Mouse (Mus musculus) fat pad, adult 2 months (tissue): ENCODE data around the gene Rreb1.

Experiments
- DNase-seq: peaks from one replicate; pipeline ENCODE4 v3.0.0-alpha.2; 2011; ENCODE audit warnings: low read depth, low spot score; ENCODE audit errors: extremely low read depth

Gene Rreb1

GRCm38 (mm10) chr13:37872142-37872835 lies 94.1 kb downstream of the Rreb1 start:
- no peak for DNase-seq

GRCm38 (mm10) chr13:37873125-37873891 lies 95.1 kb downstream of the Rreb1 start:
- DNase-seq = no peak

- DNase-seq = no peak
These were observed 97.7 kb downstream of the Rreb1 start for GRCm38 (mm10) chr13:37875919-37876318.

- DNase-seq = no peak
These were observed 98.2 kb downstream of the Rreb1 start for GRCm38 (mm10) chr13:37876366-37876765.

- DNase-seq = no peak
These were observed 98.6 kb downstream of the Rreb1 start for GRCm38 (mm10) chr13:37876836-37877235.

- DNase-seq = no peak
These were observed 99.0 kb downstream of the Rreb1 start for GRCm38 (mm10) chr13:37877241-37877640.

- no peak for DNase-seq
These were observed 100.7 kb downstream of the Rreb1 start for GRCm38 (mm10) chr13:37878918-37879331.

- DNase-seq = no peak
These were observed 101.4 kb downstream of the Rreb1 start for GRCm38 (mm10) chr13:37879556-37879955.

- DNase-seq = no peak
These were observed 101.8 kb downstream of the Rreb1 start for GRCm38 (mm10) chr13:37880035-37880434.

GRCm38 (mm10) chr13:37880581-37881130 lies 102.5 kb downstream of the Rreb1 start:
- no peak for DNase-seq

- DNase-seq = no peak
These were observed 104.3 kb downstream of the Rreb1 start for GRCm38 (mm10) chr13:37882521-37882920.

GRCm38 (mm10) chr13:37883008-37883407 lies 104.8 kb downstream of the Rreb1 start:
- no peak for DNase-seq

- DNase-seq = no peak
These were observed 107.2 kb downstream of the Rreb1 start for GRCm38 (mm10) chr13:37885392-37885791.

GRCm38 (mm10) chr13:37886024-37886423 lies 107.8 kb downstream of the Rreb1 start:
- DNase-seq = no peak

- DNase-seq = no peak
These were observed 116.6 kb downstream of the Rreb1 start for GRCm38 (mm10) chr13:37894756-37895155.

- DNase-seq = no peak
These were observed 117.5 kb downstream of the Rreb1 start for GRCm38 (mm10) chr13:37895564-37896254.

- no peak for DNase-seq
These were observed 118.2 kb downstream of the Rreb1 start for GRCm38 (mm10) chr13:37896423-37896822.

- no peak for DNase-seq
These were observed 120.6 kb downstream of the Rreb1 start for GRCm38 (mm10) chr13:37898772-37899171.

- DNase-seq = no peak
These were observed 124.8 kb downstream of the Rreb1 start for GRCm38 (mm10) chr13:37903036-37903435.

GRCm38 (mm10) chr13:37903476-37903875 lies 125.3 kb downstream of the Rreb1 start:
- DNase-seq = no peak

- DNase-seq = no peak
These were observed 126.2 kb downstream of the Rreb1 start for GRCm38 (mm10) chr13:37904436-37904835.
